Mouse (Mus musculus) ES-E14 (cell line): ENCODE measurements around the gene Zmat3.
A peak's percentile ranks its signal among the peaks of the same experiment; 100 is the strongest.

Experiments used
- CHD2 ChIP-seq: IDR thresholded peaks from 2 replicates; pipeline ENCODE4 v1.6.1; 2014; ENCODE audit warnings: mild to moderate bottlenecking, low read depth, low read length, inconsistent platforms
- ZC3H11A ChIP-seq: IDR thresholded peaks from 2 replicates; pipeline ENCODE4 v1.6.1; 2012; ENCODE audit warnings: low read depth, mild to moderate bottlenecking, inconsistent platforms, low read length, borderline replicate concordance

DNA sequence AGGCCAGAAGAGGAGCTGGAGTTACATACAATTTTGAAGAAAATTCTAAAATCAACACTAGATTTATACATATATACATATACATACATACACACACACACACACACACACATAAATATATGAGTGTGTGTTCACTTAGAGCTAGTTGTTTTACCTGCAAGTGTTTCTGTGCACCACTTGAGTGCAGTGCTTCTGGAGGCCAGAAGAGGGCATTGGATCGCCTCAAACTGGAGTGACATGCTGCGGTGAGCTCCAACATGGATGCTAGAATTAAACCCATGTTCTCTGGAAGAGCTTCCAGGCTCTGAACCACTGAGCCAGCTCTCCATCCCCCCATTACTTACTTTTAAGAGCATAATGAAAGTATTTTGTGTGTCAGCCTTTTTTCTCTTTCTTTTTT lies 14.1 kb upstream of the Zmat3 start:
- TF ChIP-seq ZC3H11A, result peak; percentile 66; the same call in 1 of the 2 replicates
- TF ChIP-seq CHD2, result no peak
